Mouse (Mus musculus) spleen, adult 2 months (tissue): ENCODE measurements around the gene P2ry4. TPM values are rescaled to one million over a fixed set of nuclear protein-coding genes. Genes with fewer than 3 reads are reported as not detected.
A peak's percentile ranks its signal among the peaks of the same experiment; 100 is the strongest.

ENCODE experiments used
- DNase-seq, 2 experiments: peaks; one replicate each; pipeline versions ENCODE4 v3.0.0 to v3.0.0-alpha.2; 2012 to 2021; ENCODE audit warnings: low spot score in 2 of 2, low read depth in 1 of 2
- H3K27ac ChIP-seq: fragments of 200-500 bp; 2 replicates; pipeline ENCODE4 v1.5.1; 2012; ENCODE audit warnings: low read length, inconsistent platforms; ENCODE audit not compliant: insufficient read depth
- H3K27me3 ChIP-seq: fragments of 200-500 bp; 2 replicates; pipeline ENCODE4 v1.6.1; 2012; ENCODE audit warnings: mild to moderate bottlenecking, moderate library complexity, low read length, inconsistent platforms; ENCODE audit not compliant: control insufficient read depth, insufficient read depth
- H3K36me3 ChIP-seq: fragments of 200-500 bp; 2 replicates; pipeline ENCODE4 v1.6.1; 2012; ENCODE audit warnings: mild to moderate bottlenecking, low read length, inconsistent platforms; ENCODE audit not compliant: control insufficient read depth, insufficient read depth
- H3K4me1 ChIP-seq: fragments of 200-500 bp; 2 replicates; pipeline ENCODE4 v1.6.1; 2011; ENCODE audit warnings: inconsistent platforms; ENCODE audit not compliant: control insufficient read depth, insufficient read depth, insufficient read length
- H3K4me3 ChIP-seq: fragments of 200-500 bp; 2 replicates; pipeline ENCODE4 v1.5.1; 2011; ENCODE audit warnings: mild to moderate bottlenecking, inconsistent platforms; ENCODE audit not compliant: insufficient read depth, insufficient read length; ENCODE audit errors: extremely low read depth
- CTCF ChIP-seq: fragments of 200-500 bp; IDR thresholded peaks from 2 replicates; pipeline ENCODE4 v1.5.1; 2011; ENCODE audit warnings: mild to moderate bottlenecking, inconsistent platforms; ENCODE audit not compliant: insufficient read depth, insufficient read length, insufficient replicate concordance; ENCODE audit errors: extremely low read depth
- POLR2A ChIP-seq: fragments of 200-500 bp; IDR thresholded peaks from 2 replicates; pipeline ENCODE4 v1.6.1; 2011; ENCODE audit warnings: low read depth, low read length, inconsistent platforms
- WGBS: fragments of 180-500 bp; shearing (Covaris S2); methylation state at CpG from one replicate; pipeline ENCODE4 v1.1.7; 2018; 5-methylcytosine and 5-hydroxymethylcytosine counted together
- polyA plus RNA-seq: library from polyadenylated mRNA; depleted of rRNA; stranded (reverse); fragments of >200 nt; gene quantifications from 2 replicates; pipeline ENCODE4 v1.2.3, GENCODE M21; 2012; rRNA removed

Gene P2ry4
- not detected in 2 replicates for polyA plus RNA-seq

GRCm38 (mm10) chrX:100594791-100595190, at the start of gene P2ry4:
TSS of gene P2ry4 (minus strand) at chrX:100594869.
- TF ChIP-seq POLR2A (no peak), CTCF (no peak)
- H3K36me3 ChIP-seq: no peaks in the 10 kb centered on the region
- no peak for DNase-seq
- 62% methylated on average over 4 of the region's 4 CpGs for WGBS
- H3K27me3 ChIP-seq: no peaks in the 10 kb centered on the region
- no peak within 1 kb of the TSS for H3K4me3 ChIP-seq
- no peak within 1 kb of the TSS for H3K27ac ChIP-seq
- no peaks in the 10 kb centered on the region for H3K4me1 ChIP-seq

- no peak for DNase-seq
- H3K27me3 ChIP-seq: no peaks in the 10 kb centered on the region
- no peak for TF ChIP-seq CTCF
- TF ChIP-seq POLR2A: no peak
- H3K36me3 ChIP-seq: no peaks in the 10 kb centered on the region
- H3K4me1 ChIP-seq: no peaks in the 10 kb centered on the region
- 85% methylated on average over 8 of the region's 8 CpGs for WGBS
- H3K4me3 ChIP-seq: no peak overlapping the region
- H3K27ac ChIP-seq: no peak overlapping the region
These were observed 43.8 kb upstream of the P2ry4 start for GRCm38 (mm10) chrX:100638477-100638876.

GRCm38 (mm10) chrX:100629076-100629475, 34.4 kb upstream of the P2ry4 start:
- Histone ChIP-seq H3K27ac (no peak overlapping the region), H3K4me1 (no peaks in the 10 kb centered on the region), H3K36me3 (no peaks in the 10 kb centered on the region), H3K4me3 (no peak overlapping the region), H3K27me3 (no peaks in the 10 kb centered on the region)
- DNase-seq: no peak
- WGBS: 88% methylated on average over 2 of the region's 2 CpGs
- TF ChIP-seq POLR2A: no peak
- no peak for TF ChIP-seq CTCF

GRCm38 (mm10) chrX:100625802-100626793, 31.4 kb upstream of the P2ry4 start, which contains the start of gene Pdzd11:
TSS of gene Pdzd11 (minus strand) at chrX:100626568.
- Histone ChIP-seq H3K4me1 (no peaks in the 10 kb centered on the region), H3K36me3 (peaks cover 1% of the 10 kb centered on the region; the same call in 1 of the 2 replicates), H3K27me3 (no peaks in the 10 kb centered on the region), H3K27ac (peak within 1 kb of the TSS; percentile 78; the same call in 1 of the 2 replicates), H3K4me3 (peak within 1 kb of the TSS; percentile 76)
- TF ChIP-seq CTCF (no peak), POLR2A (peak; percentile 24)
- WGBS: 26% methylated on average over 62 of the region's 62 CpGs
- peak; percentile 79 to 83 for DNase-seq

- 22% methylated on average over 3 of the region's 3 CpGs for WGBS
- no peak for DNase-seq
- peaks cover 1% of the 10 kb centered on the region; the same call in 1 of the 2 replicates for H3K36me3 ChIP-seq
- TF ChIP-seq POLR2A: no peak
- no peak for TF ChIP-seq CTCF
- H3K27me3 ChIP-seq: no peaks in the 10 kb centered on the region
- peak within 1 kb of the TSS; percentile 78; the same call in 1 of the 2 replicates for H3K27ac ChIP-seq
- peak within 1 kb of the TSS; percentile 76 for H3K4me3 ChIP-seq
- H3K4me1 ChIP-seq: no peaks in the 10 kb centered on the region
These were observed 30.8 kb upstream of the P2ry4 start, which contains the start of gene Kif4 for GRCm38 (mm10) chrX:100625546-100625801. TSS of gene Kif4 (plus strand) at chrX:100625737.

GRCm38 (mm10) chrX:100625146-100625545, 30.5 kb upstream of the P2ry4 start:
- TF ChIP-seq POLR2A (no peak), CTCF (no peak)
- peak overlapping the region; percentile 13; the same call in 1 of the 2 replicates for H3K4me3 ChIP-seq
- no peak overlapping the region for H3K27ac ChIP-seq
- DNase-seq: no peak
- peaks cover 1% of the 10 kb centered on the region; the same call in 1 of the 2 replicates for H3K36me3 ChIP-seq
- no peaks in the 10 kb centered on the region for H3K4me1 ChIP-seq
- WGBS: 33% methylated on average over 7 of the region's 7 CpGs
- no peaks in the 10 kb centered on the region for H3K27me3 ChIP-seq

- no peak overlapping the region for H3K27ac ChIP-seq
- no peak for DNase-seq
- no peak overlapping the region for H3K4me3 ChIP-seq
- H3K27me3 ChIP-seq: no peaks in the 10 kb centered on the region
- H3K4me1 ChIP-seq: no peaks in the 10 kb centered on the region
- H3K36me3 ChIP-seq: peaks cover 1% of the 10 kb centered on the region; the same call in 1 of the 2 replicates
- WGBS: 77% methylated on average over 4 of the region's 4 CpGs
- TF ChIP-seq POLR2A (no peak), CTCF (no peak)
These were observed 29.6 kb upstream of the P2ry4 start for GRCm38 (mm10) chrX:100624242-100624641.
